Mouse (Mus musculus): Measurements from ENCODE around the gene Ccr7.
A peak's percentile ranks its signal among the peaks of the same experiment; 100 is the strongest.

The Ccr7 gene

GRCm38 (mm10) chr11:99154987-99155641 lies at the start of gene Ccr7:
TSS of gene Ccr7 (minus strand) at chr11:99155077.
- DNase-seq = no peak

GRCm38 (mm10) chr11:99189154-99189582 lies 34.3 kb upstream of the Ccr7 start:
- DNase-seq = peak; percentile 79 to 84

- no peak for DNase-seq
These were observed 32.5 kb upstream of the Ccr7 start for GRCm38 (mm10) chr11:99187348-99187747.

GRCm38 (mm10) chr11:99186836-99187235 lies 32.0 kb upstream of the Ccr7 start:
- no peak for DNase-seq

- DNase-seq = no peak
These were observed 27.7 kb upstream of the Ccr7 start for GRCm38 (mm10) chr11:99182575-99182974.

GRCm38 (mm10) chr11:99180071-99180470 lies 25.2 kb upstream of the Ccr7 start:
- no peak for DNase-seq

- DNase-seq = no peak
These were observed 23.0 kb upstream of the Ccr7 start for GRCm38 (mm10) chr11:99177925-99178198.

GRCm38 (mm10) chr11:99177054-99177924 lies 22.4 kb upstream of the Ccr7 start:
- DNase-seq = no peak

GRCm38 (mm10) chr11:99172002-99172401 lies 17.1 kb upstream of the Ccr7 start:
- no peak for DNase-seq

- DNase-seq = no peak
These were observed 16.6 kb upstream of the Ccr7 start for GRCm38 (mm10) chr11:99171442-99171841.

- DNase-seq = no peak
These were observed 15.8 kb upstream of the Ccr7 start for GRCm38 (mm10) chr11:99170547-99171267.

- no peak for DNase-seq
These were observed 15.1 kb upstream of the Ccr7 start for GRCm38 (mm10) chr11:99170005-99170404.

GRCm38 (mm10) chr11:99169438-99169837 lies 14.6 kb upstream of the Ccr7 start:
- DNase-seq = no peak

- no peak for DNase-seq
These were observed 13.2 kb upstream of the Ccr7 start for GRCm38 (mm10) chr11:99168030-99168474.

GRCm38 (mm10) chr11:99167576-99167975 lies 12.7 kb upstream of the Ccr7 start:
- DNase-seq = no peak

- no peak for DNase-seq
These were observed 11.4 kb upstream of the Ccr7 start for GRCm38 (mm10) chr11:99166241-99166640.

- no peak for DNase-seq
These were observed 10.3 kb upstream of the Ccr7 start for GRCm38 (mm10) chr11:99165031-99165752.

GRCm38 (mm10) chr11:99162972-99163686 lies 8.3 kb upstream of the Ccr7 start:
- DNase-seq = no peak

- DNase-seq = no peak
These were observed 6.8 kb upstream of the Ccr7 start for GRCm38 (mm10) chr11:99161648-99162047.

GRCm38 (mm10) chr11:99160228-99160627 lies 5.4 kb upstream of the Ccr7 start:
- no peak for DNase-seq

- DNase-seq = no peak
These were observed 940 bp upstream of the Ccr7 start for GRCm38 (mm10) chr11:99155817-99156216.

All from cerebellum, postnatal 14 days (tissue).